Mouse (Mus musculus) megakaryocyte, embryonic 14.5 days (primary cell): ENCODE results near the gene Cnot8. TPM values are rescaled to one million over a fixed set of nuclear protein-coding genes. Genes with fewer than 3 reads are reported as not detected.

Source experiments
- H3K27me3 ChIP-seq: replicated peaks from 2 replicates; pipeline ENCODE3; 2012; ENCODE audit warnings: inconsistent platforms
- H3K36me3 ChIP-seq: replicated peaks from 2 replicates; pipeline ENCODE3; 2012; ENCODE audit warnings: low read length, inconsistent platforms, mixed read lengths
- H3K4me1 ChIP-seq: 2 replicates; pipeline ENCODE4 v1.6.1; 2012; ENCODE audit warnings: inconsistent platforms
- H3K4me3 ChIP-seq: replicated peaks from 2 replicates; pipeline ENCODE3; 2012; ENCODE audit warnings: moderate library complexity, mild to moderate bottlenecking, inconsistent platforms
- H3K9me3 ChIP-seq: 2 replicates; pipeline ENCODE4 v1.6.1; 2012; ENCODE audit warnings: inconsistent platforms
- FLI1 ChIP-seq: IDR thresholded peaks from 2 replicates; pipeline ENCODE4 v1.6.1; 2012; ENCODE audit warnings: low read length, inconsistent platforms, mixed read lengths
- GATA1 ChIP-seq: IDR thresholded peaks from 3 replicates; pipeline ENCODE4 v1.6.1; 2012; ENCODE audit warnings: mixed read lengths, low read length, inconsistent platforms, borderline replicate concordance
- polyA plus RNA-seq: library from polyadenylated mRNA; stranded (reverse); fragments of >175 nt; gene quantifications from 2 replicates; pipeline ENCODE4 v1.2.3, GENCODE M21; 2012; ENCODE audit warnings: low replicate concordance; ENCODE audit not compliant: insufficient read depth

Cnot8 gene
- polyA plus RNA-seq, 1 experiment, result 3.5 TPM

- peaks cover 11% of the 10 kb centered on the region for H3K4me1 ChIP-seq
- no peaks in the 10 kb centered on the region for H3K27me3 ChIP-seq
- peaks cover 95% of the 10 kb centered on the region for H3K36me3 ChIP-seq
- H3K9me3 ChIP-seq, result no peaks in the 10 kb centered on the region
- no peak overlapping the region for H3K4me3 ChIP-seq
- TF ChIP-seq FLI1 (no peak), GATA1 (no peak)
These were observed 21.1 kb downstream of the Cnot8 start for GRCm38 (mm10) chr11:58125021-58125420.

- Histone ChIP-seq H3K9me3 (no peaks in the 10 kb centered on the region), H3K4me3 (no peak overlapping the region), H3K36me3 (peaks cover 95% of the 10 kb centered on the region), H3K4me1 (peaks cover 11% of the 10 kb centered on the region), H3K27me3 (no peaks in the 10 kb centered on the region)
- TF ChIP-seq FLI1, result no peak
- no peak for TF ChIP-seq GATA1
These were observed 22.6 kb downstream of the Cnot8 start for GRCm38 (mm10) chr11:58126397-58127160.

- H3K4me1 ChIP-seq, result peaks cover 11% of the 10 kb centered on the region
- no peak for TF ChIP-seq FLI1
- no peak for TF ChIP-seq GATA1
- no peak overlapping the region for H3K4me3 ChIP-seq
- peaks cover 97% of the 10 kb centered on the region for H3K36me3 ChIP-seq
- H3K9me3 ChIP-seq, result no peaks in the 10 kb centered on the region
- no peaks in the 10 kb centered on the region for H3K27me3 ChIP-seq
These were observed 23.6 kb downstream of the Cnot8 start for GRCm38 (mm10) chr11:58127544-58127943.

GRCm38 (mm10) chr11:58129302-58129843, 25.4 kb downstream of the Cnot8 start:
- Histone ChIP-seq H3K4me3 (no peak overlapping the region), H3K4me1 (peaks cover 11% of the 10 kb centered on the region), H3K36me3 (peaks cover 96% of the 10 kb centered on the region), H3K27me3 (no peaks in the 10 kb centered on the region), H3K9me3 (no peaks in the 10 kb centered on the region)
- TF ChIP-seq GATA1 (no peak), FLI1 (no peak)

- H3K36me3 ChIP-seq, result peaks cover 97% of the 10 kb centered on the region
- peaks cover 30% of the 10 kb centered on the region for H3K4me1 ChIP-seq
These were observed 28.1 kb downstream of the Cnot8 start for GRCm38 (mm10) chr11:58132026-58132425.

GRCm38 (mm10) chr11:58134869-58135268, 30.9 kb downstream of the Cnot8 start:
- Histone ChIP-seq H3K36me3 (peaks cover 97% of the 10 kb centered on the region), H3K4me3 (no peak overlapping the region), H3K27me3 (no peaks in the 10 kb centered on the region), H3K9me3 (no peaks in the 10 kb centered on the region), H3K4me1 (peaks cover 29% of the 10 kb centered on the region)
- TF ChIP-seq GATA1 (no peak), FLI1 (no peak)

More at GRCm38 (mm10) chr11:58132026-58132425, 28.1 kb downstream of the Cnot8 start:
- H3K9me3 ChIP-seq, result no peaks in the 10 kb centered on the region
- TF ChIP-seq GATA1 (no peak), FLI1 (no peak)
- no peaks in the 10 kb centered on the region for H3K27me3 ChIP-seq
- no peak overlapping the region for H3K4me3 ChIP-seq

GRCm38 (mm10) chr11:58135296-58135695, 31.3 kb downstream of the Cnot8 start:
- no peak overlapping the region for H3K4me3 ChIP-seq
- H3K9me3 ChIP-seq, result no peaks in the 10 kb centered on the region
- TF ChIP-seq GATA1 (no peak), FLI1 (no peak)

GRCm38 (mm10) chr11:58136677-58137076, 32.7 kb downstream of the Cnot8 start:
- peaks cover 97% of the 10 kb centered on the region for H3K36me3 ChIP-seq
- H3K4me3 ChIP-seq, result no peak overlapping the region
- TF ChIP-seq FLI1 (no peak), GATA1 (no peak)
- H3K27me3 ChIP-seq, result no peaks in the 10 kb centered on the region
- H3K4me1 ChIP-seq, result peaks cover 29% of the 10 kb centered on the region
- no peaks in the 10 kb centered on the region for H3K9me3 ChIP-seq

More at GRCm38 (mm10) chr11:58135296-58135695, 31.3 kb downstream of the Cnot8 start:
- Histone ChIP-seq H3K36me3 (peaks cover 97% of the 10 kb centered on the region), H3K27me3 (no peaks in the 10 kb centered on the region), H3K4me1 (peaks cover 29% of the 10 kb centered on the region)

- Histone ChIP-seq H3K36me3 (peaks cover 92% of the 10 kb centered on the region), H3K9me3 (no peaks in the 10 kb centered on the region), H3K4me1 (peaks cover 29% of the 10 kb centered on the region), H3K27me3 (no peaks in the 10 kb centered on the region), H3K4me3 (no peak overlapping the region)
- TF ChIP-seq GATA1 (no peak), FLI1 (no peak)
These were observed 34.9 kb downstream of the Cnot8 start for GRCm38 (mm10) chr11:58138821-58139220.

- TF ChIP-seq FLI1 (no peak), GATA1 (no peak)
- Histone ChIP-seq H3K36me3 (peaks cover 91% of the 10 kb centered on the region), H3K4me1 (peaks cover 29% of the 10 kb centered on the region)
These were observed 35.5 kb downstream of the Cnot8 start for GRCm38 (mm10) chr11:58139466-58139865.

More at GRCm38 (mm10) chr11:58139466-58139865, 35.5 kb downstream of the Cnot8 start:
- Histone ChIP-seq H3K4me3 (no peak overlapping the region), H3K27me3 (no peaks in the 10 kb centered on the region), H3K9me3 (no peaks in the 10 kb centered on the region)
